Mouse (Mus musculus): ENCODE measurements at regions not wholly inside any gene's neighbourhood (a gene's known extent, or its start where the extent isn't known, plus 50 kb on each side); places are given as distances from the start of the nearest gene placed in this dataset.

GRCm38 (mm10) chr2:17811943-17812670, 80.8 kb upstream of the Nebl start:
- no peak overlapping the region for H3K27ac ChIP-seq (replicated peaks; ENCODE audit: low read depth, low read length)
- H3K4me3 ChIP-seq (ENCODE audit: insufficient read depth, low read depth, low read length) = no peak overlapping the region
- H3K4me1 ChIP-seq (ENCODE audit: control insufficient read depth, insufficient read depth, insufficient read length, low read length) = 0 out of 2 replicates have a peak, but pooled peaks cover 3% of the 10 kb centered on the region
